Comparison of ENCODE assay signal across 8 mouse cellular contexts in the genomic region with DNA sequence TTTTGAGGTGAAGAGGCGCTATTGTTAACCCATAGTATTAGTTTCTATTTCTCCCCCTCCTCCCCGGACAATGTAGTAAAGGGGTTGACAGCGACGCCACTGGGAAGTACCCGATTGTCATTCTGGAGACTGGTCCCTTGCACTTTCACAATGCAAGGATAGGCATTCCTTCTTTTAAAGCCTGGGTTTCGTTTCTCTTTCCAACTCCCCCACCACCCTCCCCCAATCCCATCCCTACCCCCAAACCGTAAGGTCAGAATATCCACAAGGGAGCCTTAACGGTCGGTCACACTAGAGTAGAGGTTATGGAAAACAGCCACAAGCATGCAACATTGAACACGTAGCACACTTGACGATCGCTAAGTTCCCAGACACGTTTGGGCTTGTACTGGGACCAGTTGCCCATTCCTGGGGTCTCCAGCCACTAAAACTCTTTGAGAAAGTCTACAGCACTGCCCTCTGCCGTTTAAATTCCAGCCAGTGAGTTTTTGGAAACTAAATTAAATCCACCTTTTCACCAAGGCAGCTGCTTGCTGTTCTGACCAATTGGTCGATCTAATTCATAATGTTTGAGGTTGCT. TPM values are rescaled to one million over a fixed set of nuclear protein-coding genes. Genes with fewer than 3 reads are reported as not detected.
DNase-seq lines count a peak whose midpoint lies in the region.

A gene (minus strand): TSS at position 426 of the 580 bp plus-strand sequence.

- H3K27ac ChIP-seq in midbrain, embryonic 10.5 days (replicated peaks): peak within 1 kb of the TSS; percentile 98

- peak; percentile 13 to 14 for DNase-seq in left cerebral cortex, adult 18-20 months (ENCODE audit: low spot score in 2 of 2)
- no peak for DNase-seq in left cerebral cortex, adult 9 months (ENCODE audit: low spot score in 2 of 2)
- DNase-seq in cerebellum, postnatal 14 days: peak; percentile 48 to 57
- peak; percentile 11 for DNase-seq in gastrocnemius, postnatal 14 days
- DNase-seq in hindlimb bud, embryonic 11.5 days (ENCODE audit: extremely low spot score, low read depth, low spot score): peak; percentile 61
- DNase-seq in left cerebral cortex, postnatal 25 days (ENCODE audit: low spot score in 2 of 2): peak; percentile 18
- peak; percentile 50 for DNase-seq in midbrain, embryonic 10.5 days (ENCODE audit: low spot score)
- DNase-seq in spleen, postnatal 10 days (ENCODE audit: low spot score in 2 of 2): peak; percentile 62 to 69

- 1% methylated on average over 15 of the region's 15 CpGs for WGBS in midbrain, embryonic 10.5 days

- H3K9me3 ChIP-seq in midbrain, embryonic 10.5 days (replicated peaks): no peaks in the 10 kb centered on the region

- intact Hi-C loops in gastrocnemius, postnatal 14 days (cut with DNase I; ENCODE audit: low total_unique reads): no loop called here
- intact Hi-C loops in left cerebral cortex, postnatal 25 days (cut with DNase I): no loop called here

- H3K27me3 ChIP-seq in midbrain, embryonic 10.5 days (ENCODE audit: low read depth, poor library complexity, severe bottlenecking): peaks cover 5% of the 10 kb centered on the region; the same call in 1 of the 2 replicates

- peak within 1 kb of the TSS; percentile 100 for H3K4me3 ChIP-seq in midbrain, embryonic 10.5 days

- H3K36me3 ChIP-seq in midbrain, embryonic 10.5 days: peaks cover 40% of the 10 kb centered on the region

- H3K4me1 ChIP-seq in midbrain, embryonic 10.5 days: peaks cover 25% of the 10 kb centered on the region

RNA-seq across cellular contexts. Expression of the gene that starts here (rescaled TPM):
- total RNA-seq in left cerebral cortex, adult 18-20 months (2021): 10 to 100 TPM; 87.0 to 97.8 TPM
- total RNA-seq in gastrocnemius, postnatal 14 days (2021): 10 to 100 TPM; 33.6 to 37.2 TPM
- 10 to 100 TPM; 78.9 to 83.5 TPM for total RNA-seq in left cerebral cortex, postnatal 25 days (2021)
- polyA plus RNA-seq in midbrain, embryonic 10.5 days (2016; fragmentation: Nextera tagmentation; extraction: Ambion mirVana): 1.2 and 2.0 TPM in 2 replicates

Comparison
In these comparisons a context has a peak if more than half of its experiments do, and no peak if none do; other contexts are left out.
1. DNase-seq: peak in left cerebral cortex, adult 18-20 months (2 of 2), cerebellum, postnatal 14 days (2 of 2), gastrocnemius, postnatal 14 days (single experiment), hindlimb bud, embryonic 11.5 days (single experiment), left cerebral cortex, postnatal 25 days (2 of 2), midbrain, embryonic 10.5 days (single experiment) and spleen, postnatal 10 days (2 of 2); none in left cerebral cortex, adult 9 months (0 of 2).